Mouse (Mus musculus): ENCODE measurements around the gene Sipa1.

DNA sequence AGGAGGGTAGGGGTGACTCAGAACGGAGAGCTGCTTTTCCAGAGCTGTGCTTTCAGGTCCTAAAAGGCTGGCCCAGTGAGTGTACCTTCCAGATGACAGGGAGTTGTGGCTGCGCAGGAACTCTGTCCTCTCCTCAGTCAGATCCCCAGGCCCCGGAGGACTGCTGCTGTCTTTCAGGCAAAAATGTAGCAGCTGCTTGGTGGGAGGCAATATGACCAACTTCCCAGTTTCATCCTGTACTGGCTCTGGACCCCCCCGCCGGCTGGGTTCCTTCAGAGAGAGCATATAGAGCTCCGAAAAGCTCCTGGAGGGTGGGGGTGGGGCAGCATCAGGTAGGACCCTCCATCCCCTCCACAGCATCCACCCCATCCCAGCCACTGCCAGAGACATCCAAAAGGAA lies 10.9 kb downstream of the Sipa1 start:
- no peak for TF ChIP-seq CTCF (conservative IDR thresholded peaks at IDR 0.05; ENCODE audit: low read length)
- no peak for TF ChIP-seq POU5F1 (IDR thresholded peaks at IDR 0.05; ENCODE audit: borderline replicate concordance, low read length)
